Mouse (Mus musculus): Measurements from ENCODE around the gene Gmppb.

DNA sequence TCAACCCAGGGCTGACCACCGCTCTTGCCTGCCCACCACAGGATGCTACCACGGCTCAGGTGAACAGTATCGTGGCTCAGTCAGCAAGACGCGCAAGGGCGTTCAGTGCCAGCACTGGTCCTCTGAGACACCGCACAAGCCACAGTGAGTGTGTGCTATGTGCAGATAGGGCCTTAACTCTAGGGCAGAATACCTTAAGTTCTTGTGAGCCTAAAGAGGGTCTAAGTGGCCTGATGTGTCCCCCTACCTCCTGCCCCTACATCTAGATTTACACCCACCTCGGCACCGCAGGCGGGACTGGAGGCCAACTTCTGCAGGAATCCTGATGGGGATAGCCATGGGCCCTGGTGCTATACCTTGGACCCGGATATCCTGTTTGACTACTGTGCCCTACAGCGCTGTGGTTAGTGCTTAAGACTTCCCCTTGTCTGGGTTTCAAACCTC, 34.0 kb downstream of the Gmppb start, which contains the start of gene Rnf123:
- TF ChIP-seq POLR2A (IDR thresholded peaks at IDR 0.05; ENCODE audit: extremely low read depth, insufficient read depth, low read length) (no peak), CTCF (IDR thresholded peaks at IDR 0.05; ENCODE audit: extremely low read depth, insufficient read depth, low read length) (no peak)
